Mouse (Mus musculus): Measurements from ENCODE around the gene Slc13a2. TPM values are rescaled to one million over a fixed set of nuclear protein-coding genes. Genes with fewer than 3 reads are reported as not detected.

The Slc13a2 gene
- polyA plus RNA-seq, 2 experiments = 0.02 TPM; not detected in 1

DNA sequence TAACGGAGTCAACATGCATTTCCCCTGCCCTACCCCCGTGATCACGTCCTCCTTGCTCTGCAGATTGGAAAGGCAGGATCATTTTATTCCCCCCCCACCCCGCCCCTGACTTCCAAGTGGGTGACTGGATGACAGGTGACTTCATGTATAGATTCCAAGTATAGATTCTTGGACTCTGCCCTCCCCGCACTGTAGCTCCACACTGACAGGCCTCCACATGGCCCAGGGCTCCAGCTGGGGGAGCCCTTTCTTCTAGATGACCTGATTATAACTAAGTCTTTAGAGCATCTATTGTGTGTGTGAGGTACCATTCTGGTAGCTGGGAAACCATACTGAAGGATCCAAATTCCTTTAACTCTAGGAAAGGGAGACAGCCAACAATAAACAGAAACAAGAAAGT is 40.7 kb upstream of the Slc13a2 start:
- Histone ChIP-seq H3K9ac (replicated peaks) (no peak overlapping the region), H3K4me2 (ENCODE audit: low read depth) (no peak overlapping the region), H3K4me1 (replicated peaks; ENCODE audit: control insufficient read depth in 2 of 2, insufficient read depth in 2 of 2, low read length in 1 of 2) (peaks cover 9 to 25% of the 10 kb centered on the region in 2 experiments), H3K9me3 (ENCODE audit: control insufficient read depth, low read length) (no peaks in the 10 kb centered on the region), H3K27me3 (ENCODE audit: control insufficient read depth, insufficient read depth, low read length) (no peaks in the 10 kb centered on the region; the same call in 1 of the 2 replicates), H3K4me3 (ENCODE audit: insufficient read depth in 1 of 2, low read depth in 2 of 2, low read length in 2 of 2) (no peak overlapping the region), H3K36me3 (replicated peaks; ENCODE audit: control insufficient read depth, insufficient read depth, low read depth) (no peaks in the 10 kb centered on the region), H3K27ac (no peak overlapping the region)
- 73% methylated on average over 5 of the region's 5 CpGs for WGBS (ENCODE audit: insufficient replicate concordance)
- no peak for DNase-seq (ENCODE audit: low read depth in 3 of 3, low spot score in 3 of 3)
- ATAC-seq (ENCODE audit: insufficient read depth) = no peak
- TF ChIP-seq CTCF (IDR thresholded peaks at IDR 0.05; ENCODE audit: low read depth) (no peak), EP300 (IDR thresholded peaks at IDR 0.05; ENCODE audit: low read depth) (no peak)

DNA sequence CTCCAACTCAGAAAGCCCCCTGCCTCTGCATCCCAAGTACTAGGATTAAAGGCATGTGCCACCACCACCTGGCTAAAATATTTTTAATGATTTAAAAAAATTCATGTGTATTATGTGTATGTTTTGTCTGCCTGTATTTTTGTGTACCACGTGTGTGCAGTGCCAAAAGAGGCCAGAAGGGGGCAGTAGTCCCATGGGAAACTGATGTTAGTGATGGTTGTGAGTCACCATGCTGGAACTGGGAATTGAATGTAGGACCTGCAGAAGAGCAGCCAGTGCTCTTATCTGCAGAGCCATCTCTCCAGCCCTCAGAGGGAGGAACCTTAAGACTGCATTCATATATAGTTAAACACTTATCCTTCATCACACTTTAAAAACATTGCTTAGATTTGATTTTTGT is 39.9 kb upstream of the Slc13a2 start:
- no peaks in the 10 kb centered on the region for H3K9me3 ChIP-seq (ENCODE audit: control insufficient read depth, low read length)
- no peak overlapping the region for H3K9ac ChIP-seq (replicated peaks)
- no peak overlapping the region for H3K4me3 ChIP-seq (ENCODE audit: insufficient read depth in 1 of 2, low read depth in 2 of 2, low read length in 2 of 2)
- H3K36me3 ChIP-seq (replicated peaks; ENCODE audit: control insufficient read depth, insufficient read depth, low read depth) = no peaks in the 10 kb centered on the region
- H3K27ac ChIP-seq = no peak overlapping the region
- 49% methylated on average over 1 of the region's 1 CpGs for WGBS (ENCODE audit: insufficient replicate concordance)
- H3K27me3 ChIP-seq (ENCODE audit: control insufficient read depth, insufficient read depth, low read length) = no peaks in the 10 kb centered on the region; the same call in 1 of the 2 replicates
- no peak for DNase-seq (ENCODE audit: low read depth in 3 of 3, low spot score in 3 of 3)
- peaks cover 9 to 25% of the 10 kb centered on the region in 2 experiments for H3K4me1 ChIP-seq (replicated peaks; ENCODE audit: control insufficient read depth in 2 of 2, insufficient read depth in 2 of 2, low read length in 1 of 2)
- ATAC-seq (ENCODE audit: insufficient read depth) = no peak
- H3K4me2 ChIP-seq (ENCODE audit: low read depth) = no peak overlapping the region
- TF ChIP-seq CTCF (IDR thresholded peaks at IDR 0.05; ENCODE audit: low read depth) (peak; percentile 71), EP300 (IDR thresholded peaks at IDR 0.05; ENCODE audit: low read depth) (no peak)

GRCm38 (mm10) chr11:78458740-78459139 is 36.7 kb upstream of the Slc13a2 start:
- H3K27me3 ChIP-seq (ENCODE audit: control insufficient read depth, insufficient read depth, low read length) = no peaks in the 10 kb centered on the region; the same call in 1 of the 2 replicates
- H3K4me3 ChIP-seq (ENCODE audit: insufficient read depth in 1 of 2, low read depth in 2 of 2, low read length in 2 of 2) = no peak overlapping the region
- H3K4me1 ChIP-seq (replicated peaks; ENCODE audit: control insufficient read depth in 2 of 2, insufficient read depth in 2 of 2, low read length in 1 of 2) = peaks cover under 1 to 9% of the 10 kb centered on the region in 2 experiments
- H3K9ac ChIP-seq (replicated peaks) = no peak overlapping the region
- H3K9me3 ChIP-seq (ENCODE audit: control insufficient read depth, low read length) = no peaks in the 10 kb centered on the region
- TF ChIP-seq EP300 (IDR thresholded peaks at IDR 0.05; ENCODE audit: low read depth) (no peak), CTCF (IDR thresholded peaks at IDR 0.05; ENCODE audit: low read depth) (no peak)
- no peaks in the 10 kb centered on the region for H3K36me3 ChIP-seq (replicated peaks; ENCODE audit: control insufficient read depth, insufficient read depth, low read depth)
- WGBS (ENCODE audit: insufficient replicate concordance) = 67% methylated on average over 17 of the region's 17 CpGs
- no peak overlapping the region for H3K27ac ChIP-seq
- ATAC-seq (ENCODE audit: insufficient read depth) (no peak), DNase-seq (ENCODE audit: low read depth in 3 of 3, low spot score in 3 of 3) (no peak)
- H3K4me2 ChIP-seq (ENCODE audit: low read depth) = no peak overlapping the region

DNA sequence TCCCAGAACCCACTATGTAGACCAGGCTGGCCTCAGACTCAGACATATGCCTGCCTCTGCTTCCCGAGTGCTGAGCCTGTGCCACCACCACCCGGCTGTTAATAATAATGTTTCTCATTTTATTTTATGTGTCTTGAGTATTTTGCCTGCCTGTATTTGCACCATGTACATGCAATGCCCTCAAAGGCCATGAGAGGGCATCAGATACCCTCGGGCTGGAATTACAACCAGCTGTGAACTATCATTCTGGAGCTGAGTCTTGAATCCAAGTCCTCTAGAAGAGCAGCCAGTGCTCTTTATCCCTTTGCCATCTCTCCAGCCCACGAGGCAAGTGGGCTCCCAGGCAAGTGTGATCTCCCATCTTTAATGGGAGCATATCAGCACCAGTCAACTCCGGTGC is 33.3 kb upstream of the Slc13a2 start:
- WGBS (ENCODE audit: insufficient replicate concordance) = 21% methylated on average over 5 of the region's 5 CpGs

GRCm38 (mm10) chr11:78454276-78454675 is 32.3 kb upstream of the Slc13a2 start:
- TF ChIP-seq CTCF (IDR thresholded peaks at IDR 0.05; ENCODE audit: low read depth) (no peak), EP300 (IDR thresholded peaks at IDR 0.05; ENCODE audit: low read depth) (no peak)
- WGBS (ENCODE audit: insufficient replicate concordance) = 58% methylated on average over 7 of the region's 7 CpGs

More for the DNA sequence above, 33.3 kb upstream of the Slc13a2 start:
- H3K27ac ChIP-seq = no peak overlapping the region
- H3K4me3 ChIP-seq (ENCODE audit: insufficient read depth in 1 of 2, low read depth in 2 of 2, low read length in 2 of 2) = no peak overlapping the region
- no peak for DNase-seq (ENCODE audit: low read depth in 3 of 3, low spot score in 3 of 3)
- no peak for ATAC-seq (ENCODE audit: insufficient read depth)
- H3K9ac ChIP-seq (replicated peaks) = no peak overlapping the region
- no peaks in the 10 kb centered on the region; the same call in 1 of the 2 replicates for H3K27me3 ChIP-seq (ENCODE audit: control insufficient read depth, insufficient read depth, low read length)
- H3K4me1 ChIP-seq (replicated peaks; ENCODE audit: control insufficient read depth in 2 of 2, insufficient read depth in 2 of 2, low read length in 1 of 2) = no peaks in the 10 kb centered on the region
- no peaks in the 10 kb centered on the region for H3K9me3 ChIP-seq (ENCODE audit: control insufficient read depth, low read length)
- TF ChIP-seq CTCF (IDR thresholded peaks at IDR 0.05; ENCODE audit: low read depth) (peak; percentile 68), EP300 (IDR thresholded peaks at IDR 0.05; ENCODE audit: low read depth) (no peak)
- H3K36me3 ChIP-seq (replicated peaks; ENCODE audit: control insufficient read depth, insufficient read depth, low read depth) = no peaks in the 10 kb centered on the region
- no peak overlapping the region for H3K4me2 ChIP-seq (ENCODE audit: low read depth)

More at GRCm38 (mm10) chr11:78454276-78454675, 32.3 kb upstream of the Slc13a2 start:
- H3K9me3 ChIP-seq (ENCODE audit: control insufficient read depth, low read length) = no peaks in the 10 kb centered on the region
- ATAC-seq (ENCODE audit: insufficient read depth) = no peak
- no peak overlapping the region for H3K9ac ChIP-seq (replicated peaks)
- H3K36me3 ChIP-seq (replicated peaks; ENCODE audit: control insufficient read depth, insufficient read depth, low read depth) = no peaks in the 10 kb centered on the region
- H3K4me2 ChIP-seq (ENCODE audit: low read depth) = no peak overlapping the region
- H3K4me3 ChIP-seq (ENCODE audit: insufficient read depth in 1 of 2, low read depth in 2 of 2, low read length in 2 of 2) = no peak overlapping the region
- DNase-seq (ENCODE audit: low read depth in 3 of 3, low spot score in 3 of 3) = no peak
- H3K27me3 ChIP-seq (ENCODE audit: control insufficient read depth, insufficient read depth, low read length) = no peaks in the 10 kb centered on the region; the same call in 1 of the 2 replicates
- no peak overlapping the region for H3K27ac ChIP-seq
- H3K4me1 ChIP-seq (replicated peaks; ENCODE audit: control insufficient read depth in 2 of 2, insufficient read depth in 2 of 2, low read length in 1 of 2) = no peaks in the 10 kb centered on the region
